Mouse (Mus musculus): ENCODE results near the gene Gm20683. TPM values are rescaled to one million over a fixed set of nuclear protein-coding genes. Genes with fewer than 3 reads are reported as not detected.

The Gm20683 gene
- polyA plus RNA-seq, 1 experiment from 2014 or later, result 2.9 TPM

- Histone ChIP-seq H3K27me3 (ENCODE audit: control insufficient read depth, insufficient read depth, low read length) (peaks cover 20% of the 10 kb centered on the region), H3K27ac (ENCODE audit: low read depth, low read length) (no peak within 1 kb of the TSS), H3K9me3 (ENCODE audit: control insufficient read depth, low read length) (no peaks in the 10 kb centered on the region), H3K4me2 (ENCODE audit: low read depth) (peak within 1 kb of the TSS; percentile 88), H3K36me3 (ENCODE audit: control insufficient read depth, insufficient read depth, low read length) (no peaks in the 10 kb centered on the region), H3K4me1 (ENCODE audit: control insufficient read depth, insufficient read depth, low read length) (peaks cover 18% of the 10 kb centered on the region), H3K9ac (ENCODE audit: low read length) (peak within 1 kb of the TSS; percentile 49), H3K4me3 (ENCODE audit: low read depth, low read length) (peak within 1 kb of the TSS; percentile 44)
- DNase-seq (ENCODE audit: low spot score), result peak; percentile 73
- under 1% methylated on average over 18 of the region's 18 CpGs for WGBS
- peak; percentile 57; the same call in 1 of the 2 replicates for ATAC-seq (ENCODE audit: insufficient read depth, low FRiP score, low TSS enrichment)
Measured at GRCm38 (mm10) chr17:25823452-25823851, 18.1 kb downstream of the Gm20683 start, which contains the start of gene Wdr24. TSS of gene Wdr24 (plus strand) at chr17:25823627.

- H3K9ac ChIP-seq (ENCODE audit: low read length), result peak overlapping the region; percentile 18
- H3K4me3 ChIP-seq (ENCODE audit: low read depth, low read length), result peak overlapping the region; percentile 4; the same call in 1 of the 2 replicates
- no peak for ATAC-seq (ENCODE audit: insufficient read depth, low FRiP score, low TSS enrichment)
- DNase-seq (ENCODE audit: low spot score), result no peak
- WGBS, result 5% methylated on average over 46 of the region's 46 CpGs
- H3K27me3 ChIP-seq (ENCODE audit: control insufficient read depth, insufficient read depth, low read length), result peaks cover 30% of the 10 kb centered on the region
- no peaks in the 10 kb centered on the region for H3K36me3 ChIP-seq (ENCODE audit: control insufficient read depth, insufficient read depth, low read length)
- peak overlapping the region; percentile 17; the same call in 1 of the 2 replicates for H3K4me2 ChIP-seq (ENCODE audit: low read depth)
- H3K27ac ChIP-seq (ENCODE audit: low read depth, low read length), result no peak overlapping the region
- H3K4me1 ChIP-seq (ENCODE audit: control insufficient read depth, insufficient read depth, low read length), result peaks cover 4% of the 10 kb centered on the region
- H3K9me3 ChIP-seq (ENCODE audit: control insufficient read depth, low read length), result no peaks in the 10 kb centered on the region
Measured at GRCm38 (mm10) chr17:25818851-25819780, 22.4 kb downstream of the Gm20683 start.

- Histone ChIP-seq H3K4me1 (ENCODE audit: control insufficient read depth, insufficient read depth, low read length) (no peaks in the 10 kb centered on the region), H3K27ac (ENCODE audit: low read depth, low read length) (no peak overlapping the region), H3K27me3 (ENCODE audit: control insufficient read depth, insufficient read depth, low read length) (peaks cover 30% of the 10 kb centered on the region), H3K36me3 (ENCODE audit: control insufficient read depth, insufficient read depth, low read length) (no peaks in the 10 kb centered on the region), H3K9ac (ENCODE audit: low read length) (no peak overlapping the region), H3K9me3 (ENCODE audit: control insufficient read depth, low read length) (no peaks in the 10 kb centered on the region), H3K4me3 (ENCODE audit: low read depth, low read length) (no peak overlapping the region), H3K4me2 (ENCODE audit: low read depth) (no peak overlapping the region)
- no peak for ATAC-seq (ENCODE audit: insufficient read depth, low FRiP score, low TSS enrichment)
- 85% methylated on average over 11 of the region's 11 CpGs for WGBS
- DNase-seq (ENCODE audit: low spot score), result no peak
Measured at GRCm38 (mm10) chr17:25817662-25818061, 23.9 kb downstream of the Gm20683 start.

- ATAC-seq (ENCODE audit: insufficient read depth, low FRiP score, low TSS enrichment), result no peak
- no peak overlapping the region for H3K27ac ChIP-seq (ENCODE audit: low read depth, low read length)
- no peak overlapping the region for H3K4me3 ChIP-seq (ENCODE audit: low read depth, low read length)
- peak; percentile 85 for DNase-seq (ENCODE audit: low spot score)
- no peaks in the 10 kb centered on the region for H3K9me3 ChIP-seq (ENCODE audit: control insufficient read depth, low read length)
- H3K4me2 ChIP-seq (ENCODE audit: low read depth), result 0 out of 2 replicates have a peak overlapping the region, but pooled peaks have one; percentile 14
- peaks cover 10% of the 10 kb centered on the region for H3K27me3 ChIP-seq (ENCODE audit: control insufficient read depth, insufficient read depth, low read length)
- no peak overlapping the region for H3K9ac ChIP-seq (ENCODE audit: low read length)
- 3% methylated on average over 20 of the region's 20 CpGs for WGBS
- H3K4me1 ChIP-seq (ENCODE audit: control insufficient read depth, insufficient read depth, low read length), result peaks cover 6% of the 10 kb centered on the region
- H3K36me3 ChIP-seq (ENCODE audit: control insufficient read depth, insufficient read depth, low read length), result no peaks in the 10 kb centered on the region
Measured at GRCm38 (mm10) chr17:25813471-25813870, 28.1 kb downstream of the Gm20683 start.

GRCm38 (mm10) chr17:25810890-25811289 lies 30.7 kb downstream of the Gm20683 start:
- Histone ChIP-seq H3K9me3 (ENCODE audit: control insufficient read depth, low read length) (no peaks in the 10 kb centered on the region), H3K27me3 (ENCODE audit: control insufficient read depth, insufficient read depth, low read length) (no peaks in the 10 kb centered on the region), H3K27ac (ENCODE audit: low read depth, low read length) (no peak overlapping the region), H3K4me2 (ENCODE audit: low read depth) (no peak overlapping the region), H3K9ac (ENCODE audit: low read length) (no peak overlapping the region), H3K36me3 (ENCODE audit: control insufficient read depth, insufficient read depth, low read length) (no peaks in the 10 kb centered on the region), H3K4me3 (ENCODE audit: low read depth, low read length) (no peak overlapping the region), H3K4me1 (ENCODE audit: control insufficient read depth, insufficient read depth, low read length) (peaks cover 11% of the 10 kb centered on the region)
- no peak for ATAC-seq (ENCODE audit: insufficient read depth, low FRiP score, low TSS enrichment)
- no peak for DNase-seq (ENCODE audit: low spot score)
- WGBS, result 75% methylated on average over 4 of the region's 4 CpGs

- H3K27me3 ChIP-seq (ENCODE audit: control insufficient read depth, insufficient read depth, low read length), result no peaks in the 10 kb centered on the region
- H3K36me3 ChIP-seq (ENCODE audit: control insufficient read depth, insufficient read depth, low read length), result no peaks in the 10 kb centered on the region
- peak overlapping the region; percentile 88 for H3K9ac ChIP-seq (ENCODE audit: low read length)
- H3K27ac ChIP-seq (ENCODE audit: low read depth, low read length), result peak overlapping the region; percentile 87
- H3K4me2 ChIP-seq (ENCODE audit: low read depth), result peak overlapping the region; percentile 81
- ATAC-seq (ENCODE audit: insufficient read depth, low FRiP score, low TSS enrichment) (peak; percentile 68), DNase-seq (ENCODE audit: low spot score) (peak; percentile 48)
- H3K4me1 ChIP-seq (ENCODE audit: control insufficient read depth, insufficient read depth, low read length), result peaks cover 11% of the 10 kb centered on the region
- H3K9me3 ChIP-seq (ENCODE audit: control insufficient read depth, low read length), result no peaks in the 10 kb centered on the region
- 2% methylated on average over 24 of the region's 25 CpGs for WGBS
- peak overlapping the region; percentile 52 for H3K4me3 ChIP-seq (ENCODE audit: low read depth, low read length)
Measured at GRCm38 (mm10) chr17:25809606-25810340, 31.8 kb downstream of the Gm20683 start.

GRCm38 (mm10) chr17:25808789-25809605 lies 32.6 kb downstream of the Gm20683 start, which contains the start of gene Fbxl16:
TSS of gene Fbxl16 (plus strand) at chr17:25809085.
- peaks cover 11% of the 10 kb centered on the region for H3K4me1 ChIP-seq (ENCODE audit: control insufficient read depth, insufficient read depth, low read length)
- H3K4me3 ChIP-seq (ENCODE audit: low read depth, low read length), result peak within 1 kb of the TSS; percentile 52
- peak within 1 kb of the TSS; percentile 88 for H3K9ac ChIP-seq (ENCODE audit: low read length)
- ATAC-seq (ENCODE audit: insufficient read depth, low FRiP score, low TSS enrichment) (peak; percentile 79), DNase-seq (ENCODE audit: low spot score) (peak; percentile 91)
- H3K36me3 ChIP-seq (ENCODE audit: control insufficient read depth, insufficient read depth, low read length), result no peaks in the 10 kb centered on the region
- no peaks in the 10 kb centered on the region for H3K27me3 ChIP-seq (ENCODE audit: control insufficient read depth, insufficient read depth, low read length)
- peak within 1 kb of the TSS; percentile 87 for H3K27ac ChIP-seq (ENCODE audit: low read depth, low read length)
- no peaks in the 10 kb centered on the region for H3K9me3 ChIP-seq (ENCODE audit: control insufficient read depth, low read length)
- H3K4me2 ChIP-seq (ENCODE audit: low read depth), result peak within 1 kb of the TSS; percentile 81
- WGBS, result under 1% methylated on average over 91 of the region's 100 CpGs

- Histone ChIP-seq H3K4me3 (ENCODE audit: low read depth, low read length) (no peak overlapping the region; the same call in 1 of the 2 replicates), H3K9ac (ENCODE audit: low read length) (peak overlapping the region; percentile 88), H3K4me1 (ENCODE audit: control insufficient read depth, insufficient read depth, low read length) (peaks cover 17% of the 10 kb centered on the region), H3K27ac (ENCODE audit: low read depth, low read length) (peak overlapping the region; percentile 87), H3K4me2 (ENCODE audit: low read depth) (peak overlapping the region; percentile 81), H3K9me3 (ENCODE audit: control insufficient read depth, low read length) (no peaks in the 10 kb centered on the region), H3K36me3 (ENCODE audit: control insufficient read depth, insufficient read depth, low read length) (no peaks in the 10 kb centered on the region), H3K27me3 (ENCODE audit: control insufficient read depth, insufficient read depth, low read length) (no peaks in the 10 kb centered on the region)
- 46% methylated on average over 5 of the region's 5 CpGs for WGBS
- ATAC-seq (ENCODE audit: insufficient read depth, low FRiP score, low TSS enrichment) (no peak), DNase-seq (ENCODE audit: low spot score) (no peak)
Measured at GRCm38 (mm10) chr17:25808028-25808427, 33.5 kb downstream of the Gm20683 start.
